Mouse (Mus musculus) left cerebral cortex, postnatal 4 days (tissue): Measurements from ENCODE around the gene Ipo13. TPM values are rescaled to one million over a fixed set of nuclear protein-coding genes. Genes with fewer than 3 reads are reported as not detected.
A peak's percentile ranks its signal among the peaks of the same experiment; 100 is the strongest.

Source experiments
- DNase-seq: peaks from one replicate; pipeline ENCODE4 v3.0.0-alpha.2; 2022
- intact Hi-C: fragments of 180-260 bp; cut with DNase I; formaldehyde crosslinking; loops from one replicate; pipeline ENCODE4 v1.15.1; 2025
- total RNA-seq, 2 experiments: library from RNA; stranded (reverse); gene quantifications; 2 replicates each; pipeline ENCODE4 v1.2.3; 2021

Ipo13 gene
- total RNA-seq, 2 experiments from 2014 or later, result 112 to 114 TPM

DNA sequence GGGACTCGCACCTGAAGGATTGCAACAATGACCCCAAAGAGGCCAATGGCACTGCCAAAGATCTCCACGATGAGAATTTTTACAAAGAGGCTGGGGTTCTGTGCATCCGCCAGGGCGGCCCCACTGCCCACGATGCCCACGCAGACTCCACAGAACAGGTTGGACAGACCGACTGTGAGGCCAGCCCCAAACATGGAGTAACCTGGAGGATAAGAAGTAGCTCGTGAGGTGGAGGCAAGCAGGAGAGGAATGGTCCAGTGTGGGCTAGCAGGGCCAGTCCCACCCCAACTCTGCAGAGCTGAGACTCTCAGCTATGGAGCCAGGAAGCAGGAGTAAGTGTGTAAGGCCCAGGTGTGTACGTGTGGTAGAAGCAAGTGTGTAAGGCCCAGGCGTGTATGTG, 29.7 kb downstream of the Ipo13 start:
- no peak for DNase-seq
- intact Hi-C loops, result no loop called here

DNA sequence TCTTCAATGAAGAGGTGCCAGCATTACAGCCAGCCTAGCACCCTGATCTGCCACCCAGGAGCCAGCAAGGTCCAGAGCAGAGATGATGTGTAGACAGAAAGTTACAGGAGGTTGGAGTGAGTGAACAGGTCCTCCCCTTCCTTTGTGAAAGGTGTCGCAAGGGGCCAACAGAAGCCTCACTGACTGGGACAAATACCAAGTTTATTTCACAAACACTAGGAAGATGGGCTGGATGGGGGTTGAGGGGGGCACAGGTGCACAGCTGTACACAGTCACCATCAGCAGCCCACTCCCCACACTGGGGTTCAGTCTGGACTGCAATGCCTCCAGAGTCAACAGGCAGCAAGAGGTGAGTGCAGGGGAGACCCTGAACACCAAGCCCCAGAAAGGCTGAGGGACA, 30.7 kb downstream of the Ipo13 start:
- intact Hi-C loops, result no loop called here
- no peak for DNase-seq

GRCm38 (mm10) chr4:117882701-117883691, 31.8 kb downstream of the Ipo13 start, which contains the start of gene B4galt2:
B4galt2 (minus strand) TSS chr4:117883487.
- peak; percentile 64 for DNase-seq
- intact Hi-C loops, result no loop called here

DNA sequence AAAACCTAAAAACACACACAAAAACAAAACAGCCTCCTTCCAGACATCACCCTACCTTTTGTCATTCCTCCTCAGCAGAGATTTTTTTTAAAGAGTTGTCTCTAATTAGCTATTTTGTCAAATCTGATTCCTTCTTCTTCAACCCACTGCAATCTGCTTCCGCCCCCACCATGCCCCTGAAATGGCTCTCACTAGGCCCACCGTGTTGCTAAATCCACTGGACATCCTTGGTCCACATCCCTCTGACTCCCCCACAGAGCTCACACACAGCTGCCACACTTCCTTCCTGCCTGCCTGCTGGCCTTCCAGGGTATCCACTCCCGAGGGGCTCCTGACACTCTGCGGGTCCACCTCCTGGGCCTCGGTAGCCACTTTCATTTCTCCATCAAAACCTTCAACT, 36.1 kb downstream of the Ipo13 start:
- no peak for DNase-seq
- intact Hi-C loops, result no loop called here

DNA sequence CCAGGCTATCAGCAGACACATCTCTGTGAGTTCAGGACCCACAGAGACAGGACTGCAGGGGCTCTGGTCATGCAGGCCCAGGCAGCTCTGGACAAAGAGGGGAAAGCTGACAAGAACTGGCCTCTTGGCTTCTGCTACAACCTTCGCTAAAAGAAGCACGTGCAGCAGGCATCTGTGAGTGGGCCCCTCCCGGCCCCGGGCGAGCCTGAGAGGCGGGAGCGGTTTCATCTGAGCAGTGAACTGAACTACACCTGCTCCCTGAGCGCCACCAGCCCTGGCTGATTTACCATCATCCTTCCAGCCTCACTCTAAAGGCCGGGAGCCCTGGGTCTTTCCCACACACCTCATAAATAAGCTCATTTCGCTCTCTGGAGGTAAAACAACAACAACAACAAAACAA, 36.5 kb downstream of the Ipo13 start:
- intact Hi-C loops, result no loop called here
- DNase-seq, result no peak

DNA sequence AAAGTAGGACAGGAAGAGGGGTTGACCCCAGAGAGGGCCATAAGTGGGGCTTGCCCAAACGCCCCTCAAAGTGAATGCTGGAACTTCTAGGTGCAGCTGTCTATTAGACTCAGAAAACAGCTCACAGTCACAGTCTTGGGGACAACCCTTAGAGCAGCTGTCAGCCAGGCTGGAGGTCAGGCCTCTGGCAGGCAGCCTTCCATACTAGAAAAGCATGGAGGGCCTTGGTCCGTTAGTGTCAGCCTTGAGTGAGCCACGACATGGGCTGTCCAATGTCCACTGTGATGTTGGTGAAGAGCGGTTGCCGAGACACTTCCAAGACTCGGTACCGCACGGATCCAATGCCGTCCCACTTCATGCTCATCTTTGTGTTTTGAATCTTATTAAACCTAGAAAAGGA, 41.2 kb downstream of the Ipo13 start:
- intact Hi-C loops, result no loop called here
- no peak for DNase-seq

GRCm38 (mm10) chr4:117872471-117872886, 42.3 kb downstream of the Ipo13 start, which contains the start of gene Ccdc24:
Ccdc24 (minus strand) TSS chr4:117872557.
- DNase-seq, result no peak
- intact Hi-C loops, result no loop called here

DNA sequence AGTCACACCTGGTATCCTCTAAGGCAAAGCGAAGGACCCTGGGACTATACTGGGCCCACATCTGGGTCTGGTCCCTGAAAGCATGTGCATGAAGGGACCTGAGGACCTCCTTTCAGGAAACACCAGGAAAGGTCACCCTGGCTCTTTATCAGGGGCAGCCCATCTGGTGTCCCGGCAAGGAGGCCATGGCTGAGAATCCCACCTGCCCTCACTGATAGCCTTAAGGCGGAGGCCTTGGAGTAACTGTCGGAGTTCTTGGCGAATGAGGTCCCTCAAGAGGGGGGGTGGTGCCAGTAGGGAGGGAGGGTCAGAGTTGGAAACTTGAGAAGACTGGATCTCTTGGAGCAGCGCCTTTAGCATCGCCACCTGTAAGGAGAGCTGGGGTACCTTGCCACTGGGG, 43.0 kb downstream of the Ipo13 start:
- DNase-seq, result no peak
- intact Hi-C loops, result no loop called here

DNA sequence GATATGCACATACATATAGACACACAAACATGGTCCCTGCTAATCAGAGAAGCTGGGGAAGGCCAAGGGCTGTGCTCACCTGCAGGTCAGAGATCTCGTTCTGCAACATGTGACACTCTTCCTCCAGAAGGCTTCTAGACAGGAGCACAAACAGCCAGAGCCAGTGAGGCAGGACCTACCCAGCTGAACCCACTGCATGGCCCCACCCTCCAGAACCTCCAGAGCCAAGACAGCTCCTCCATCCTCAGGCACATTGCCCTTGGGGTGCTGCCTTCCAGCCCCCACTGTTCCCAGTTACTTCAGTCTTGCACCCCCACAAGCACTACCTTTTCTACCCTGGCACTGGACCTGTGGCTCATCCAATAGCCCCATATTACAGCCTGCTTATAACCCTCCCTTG, 44.4 kb downstream of the Ipo13 start:
- intact Hi-C loops, result no loop called here
- no peak for DNase-seq

DNA sequence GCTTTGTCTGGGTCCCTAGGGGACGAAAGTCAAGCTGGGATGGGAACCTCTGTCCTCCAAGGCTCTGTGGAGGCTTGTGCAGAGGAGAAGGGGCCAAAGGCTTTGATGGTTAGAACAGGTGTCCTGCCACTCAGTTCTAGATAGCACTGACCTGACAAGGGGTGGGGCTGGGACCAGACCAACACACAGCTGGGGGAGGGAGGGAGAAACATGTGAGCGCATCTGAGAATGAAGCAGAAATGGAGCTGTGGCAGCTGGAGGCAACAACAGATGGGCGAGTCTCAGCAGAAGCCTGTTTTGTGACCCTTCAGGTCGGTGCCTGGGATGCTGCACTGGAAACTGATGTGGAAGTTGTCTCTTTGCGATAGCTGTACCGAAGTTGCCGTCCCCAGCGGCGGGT, 45.5 kb downstream of the Ipo13 start:
- no peak for DNase-seq
- intact Hi-C loops, result loop anchor here (5.0 kb wide), 1 partner anchor 37 kb away; the partner anchor contains the start of gene Slc6a9

DNA sequence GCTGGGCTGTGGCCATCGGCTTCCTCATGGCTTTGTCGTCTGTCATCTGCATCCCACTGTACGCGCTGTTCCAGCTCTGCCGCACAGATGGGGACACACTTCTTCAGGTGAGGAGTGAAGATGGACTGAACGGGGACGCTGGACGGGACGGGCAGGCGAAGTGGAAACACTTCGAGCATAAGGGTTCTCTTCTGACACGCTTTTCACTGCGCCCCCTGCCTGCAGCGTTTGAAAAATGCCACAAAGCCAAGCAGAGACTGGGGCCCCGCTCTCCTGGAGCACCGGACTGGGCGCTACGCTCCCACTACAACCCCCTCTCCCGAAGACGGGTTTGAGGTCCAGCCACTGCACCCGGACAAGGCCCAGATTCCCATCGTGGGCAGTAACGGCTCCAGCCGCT, 47.0 kb downstream of the Ipo13 start:
- DNase-seq, result peak; percentile 72
- intact Hi-C loops, result loop anchor here (5.0 kb wide), 1 partner anchor 36 kb away; the partner anchor contains the start of gene Slc6a9

- intact Hi-C loops, result loop anchor here (5.0 kb wide), 1 partner anchor 35 kb away; the partner anchor contains the start of gene Slc6a9
- no peak for DNase-seq
Measured at GRCm38 (mm10) chr4:117867000-117867399, 47.8 kb downstream of the Ipo13 start.

DNA sequence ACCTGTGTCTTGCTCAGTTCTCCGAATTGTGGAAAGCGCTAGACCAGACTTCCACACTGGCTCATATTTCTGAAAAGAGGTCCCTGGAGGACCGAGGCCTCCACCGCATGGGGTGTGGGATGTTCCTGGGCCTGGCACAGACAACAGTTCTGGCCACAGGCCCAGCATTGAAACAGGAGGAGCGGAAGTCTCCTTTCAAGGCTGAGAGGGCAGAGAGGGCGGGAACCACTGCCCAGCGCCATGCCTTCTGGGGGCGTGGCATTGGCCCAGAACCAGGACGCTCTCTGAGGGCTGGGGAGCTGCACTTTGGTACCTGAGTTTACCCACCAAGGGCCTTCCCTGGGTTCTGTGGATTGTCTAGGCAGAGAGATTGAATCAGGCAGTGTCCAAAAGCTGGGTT, 48.7 kb downstream of the Ipo13 start:
- DNase-seq, result peak; percentile 73
- intact Hi-C loops, result loop anchor here (5.0 kb wide), 1 partner anchor 34 kb away; the partner anchor contains the start of gene Slc6a9

DNA sequence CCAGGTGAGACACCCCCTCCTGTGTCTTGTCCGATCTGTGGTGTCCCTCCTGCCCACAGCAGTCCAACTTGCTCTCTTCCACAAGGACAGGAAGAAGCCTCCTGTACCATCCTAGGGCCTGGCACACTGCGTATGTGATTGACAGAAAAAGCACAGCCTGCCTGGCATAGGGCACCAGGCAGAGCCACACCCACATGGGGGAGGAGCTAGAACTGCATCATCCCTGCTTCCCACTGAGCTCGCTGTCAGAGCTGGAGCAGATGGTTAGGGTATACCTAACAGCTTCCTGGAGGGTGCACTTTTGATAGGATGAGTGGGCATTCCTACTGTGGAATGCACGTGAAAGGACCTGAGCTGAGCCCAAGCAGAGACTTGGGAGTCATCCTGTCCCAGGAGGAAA, 52.0 kb downstream of the Ipo13 start:
- intact Hi-C loops, result no loop called here
- DNase-seq, result peak; percentile 61

DNA sequence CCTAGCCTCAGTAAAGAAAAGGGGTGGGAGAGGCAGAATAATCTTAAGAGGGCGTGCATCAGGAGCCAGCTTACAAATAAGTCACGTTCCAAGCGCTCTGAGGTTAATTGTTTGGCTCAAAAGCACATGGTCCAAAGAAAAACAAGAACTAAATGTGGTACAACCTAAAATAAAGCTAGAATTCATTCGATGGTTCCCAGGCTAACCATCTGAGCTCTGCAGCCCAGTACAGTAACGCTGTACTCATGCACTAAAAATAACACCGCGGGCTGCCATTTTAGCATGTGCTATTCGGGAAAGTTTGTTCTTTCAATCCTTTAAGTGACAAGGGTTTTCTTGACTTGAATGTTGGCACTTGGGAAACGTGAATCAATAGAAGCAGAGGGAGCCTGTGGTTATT, 54.2 kb downstream of the Ipo13 start:
- intact Hi-C loops, result no loop called here
- no peak for DNase-seq

DNA sequence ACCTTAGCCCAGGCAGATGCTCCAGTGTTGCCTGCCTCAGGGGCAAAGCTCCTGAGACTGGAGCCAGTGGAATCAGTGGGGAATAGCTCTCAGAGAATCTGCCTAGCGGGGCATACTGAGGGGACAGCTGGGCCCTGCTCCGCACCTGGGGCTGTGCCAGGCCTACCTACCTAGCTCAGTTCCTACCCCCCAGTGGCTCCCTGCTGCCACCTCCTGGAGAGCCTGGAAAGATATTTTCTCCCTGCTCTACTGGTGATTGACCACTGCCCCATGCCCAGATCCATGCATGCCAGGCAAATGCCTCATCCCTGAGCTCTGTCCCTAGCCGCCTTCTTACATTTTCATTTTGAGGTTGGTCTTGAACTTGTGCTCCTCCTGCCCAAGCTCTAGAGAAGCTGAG, 56.0 kb downstream of the Ipo13 start:
- peak; percentile 86 for DNase-seq
- intact Hi-C loops, result no loop called here

GRCm38 (mm10) chr4:117855146-117855545, 59.7 kb downstream of the Ipo13 start:
- peak; percentile 63 for DNase-seq
- intact Hi-C loops, result no loop called here

- intact Hi-C loops, result no loop called here
- DNase-seq, result no peak
Measured at GRCm38 (mm10) chr4:117852152-117852868, 62.5 kb downstream of the Ipo13 start.

- no peak for DNase-seq
Measured at GRCm38 (mm10) chr4:117850871-117851270, 63.9 kb downstream of the Ipo13 start.

GRCm38 (mm10) chr4:117850176-117850575, 64.6 kb downstream of the Ipo13 start:
- DNase-seq, result peak; percentile 59
- intact Hi-C loops, result no loop called here

More at GRCm38 (mm10) chr4:117850871-117851270, 63.9 kb downstream of the Ipo13 start:
- intact Hi-C loops, result no loop called here

DNA sequence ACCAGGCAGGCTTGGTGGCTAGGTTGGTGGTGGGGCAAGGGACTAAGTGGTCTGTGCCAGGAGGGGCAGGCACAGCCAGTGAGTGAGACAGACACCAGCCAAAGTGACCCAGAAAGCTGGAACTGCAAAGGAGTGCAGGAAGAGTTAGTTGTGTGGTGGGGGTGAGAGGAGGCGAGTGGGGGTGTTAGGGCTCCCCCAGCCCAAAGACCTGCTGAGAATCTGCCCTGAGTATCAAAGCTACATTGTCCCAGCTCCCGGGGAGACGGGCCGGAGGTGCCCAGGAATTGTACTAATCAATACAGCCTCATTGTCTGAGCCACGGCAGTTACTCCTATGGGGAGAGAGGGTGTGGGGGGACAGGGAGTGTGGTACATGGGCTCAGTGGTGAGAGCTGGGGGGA, 65.3 kb downstream of the Ipo13 start:
- intact Hi-C loops, result no loop called here

More for the DNA sequence above, 65.3 kb downstream of the Ipo13 start:
- DNase-seq, result peak; percentile 33
